Mouse (Mus musculus) limb, embryonic 15.5 days (tissue): Measurements from ENCODE around the gene Ccnd3. TPM values are rescaled to one million over a fixed set of nuclear protein-coding genes. Genes with fewer than 3 reads are reported as not detected.
"Not testable (repeated sequence)": the region's sequence is repeated elsewhere in the genome, so short reads cannot be mapped to it uniquely, and the experiment has no call there.

ENCODE experiments used
- ATAC-seq: fragments of 200-750 bp; cut with Nextera tagmentation; 2 replicates; pipeline ENCODE4 v1.8.0; 2017; ENCODE audit warnings: low read depth, moderate TSS enrichment; ENCODE audit not compliant: insufficient number of reproducible peaks, low FRiP score, low TSS enrichment
- H3K27ac ChIP-seq: fragments of 300-500 bp; sonication (generic); 2 replicates; pipeline ENCODE4 v1.5.1; 2015; ENCODE audit warnings: moderate library complexity, mild to moderate bottlenecking, inconsistent platforms
- H3K27me3 ChIP-seq: fragments of 300-500 bp; sonication (generic); 2 replicates; pipeline ENCODE4 v1.6.1; 2015; ENCODE audit warnings: inconsistent platforms
- H3K36me3 ChIP-seq: fragments of 300-500 bp; sonication (generic); 2 replicates; pipeline ENCODE4 v1.6.1; 2015; ENCODE audit warnings: inconsistent platforms
- H3K4me1 ChIP-seq: fragments of 300-500 bp; sonication (generic); 2 replicates; pipeline ENCODE4 v1.6.1; 2015; ENCODE audit warnings: inconsistent platforms
- H3K4me2 ChIP-seq: fragments of 300-500 bp; sonication (generic); 2 replicates; pipeline ENCODE4 v1.6.1; 2015; ENCODE audit warnings: mild to moderate bottlenecking, inconsistent platforms
- H3K4me3 ChIP-seq: fragments of 300-500 bp; sonication (generic); 2 replicates; pipeline ENCODE4 v1.5.1; 2015; ENCODE audit warnings: mild to moderate bottlenecking, inconsistent platforms
- H3K9ac ChIP-seq: fragments of 300-500 bp; sonication (generic); 2 replicates; pipeline ENCODE4 v1.6.1; 2015; ENCODE audit warnings: inconsistent platforms
- H3K9me3 ChIP-seq: fragments of 300-500 bp; sonication (generic); 2 replicates; pipeline ENCODE4 v1.6.1; 2016; ENCODE audit warnings: inconsistent platforms
- WGBS: fragments of 180-500 bp; shearing (Covaris S2); methylation state at CpG from one replicate; pipeline ENCODE4 v1.1.7; 2015; 5-methylcytosine and 5-hydroxymethylcytosine counted together
- polyA plus RNA-seq: library from polyadenylated mRNA; unstranded; fragments of >200 nt; fragmentation: Nextera tagmentation; extraction: Ambion mirVana; gene quantifications from 2 replicates; pipeline ENCODE4 v1.2.1, GENCODE M21; 2015

The Ccnd3 gene
- polyA plus RNA-seq, 1 experiment from 2014 or later, result 499 TPM

- H3K27me3 ChIP-seq, H3K4me2 ChIP-seq, ATAC-seq, H3K9me3 ChIP-seq, H3K4me3 ChIP-seq, H3K9ac ChIP-seq: not testable (repeated sequence)
- Histone ChIP-seq H3K27ac (peak overlapping the region; percentile 97; the same call in 1 of the 2 replicates), H3K4me1 (peaks cover 39% of the 10 kb centered on the region), H3K36me3 (peaks cover 66% of the 10 kb centered on the region)
- 83% methylated on average over 10 of the region's 10 CpGs for WGBS
Observed at GRCm38 (mm10) chr17:47598580-47599304, 93.9 kb downstream of the Ccnd3 start.

- WGBS, result 74% methylated on average over 11 of the region's 11 CpGs
- H3K27me3 ChIP-seq, result no peaks in the 10 kb centered on the region
- peaks cover 39% of the 10 kb centered on the region for H3K4me1 ChIP-seq
- H3K36me3 ChIP-seq, result peaks cover 75% of the 10 kb centered on the region
- peak overlapping the region; percentile 69 for H3K27ac ChIP-seq
- no peak overlapping the region for H3K9ac ChIP-seq
- no peak overlapping the region for H3K4me2 ChIP-seq
- H3K9me3 ChIP-seq, result no peaks in the 10 kb centered on the region
- no peak for ATAC-seq
- no peak overlapping the region for H3K4me3 ChIP-seq
Observed at GRCm38 (mm10) chr17:47599511-47600297, 94.9 kb downstream of the Ccnd3 start.

- peaks cover 30% of the 10 kb centered on the region for H3K4me1 ChIP-seq
- no peak overlapping the region for H3K4me3 ChIP-seq
- WGBS, result 87% methylated on average over 13 of the region's 13 CpGs
- no peak overlapping the region for H3K9ac ChIP-seq
- no peaks in the 10 kb centered on the region for H3K27me3 ChIP-seq
- H3K36me3 ChIP-seq, result peaks cover 86% of the 10 kb centered on the region
- peak overlapping the region; percentile 69 for H3K27ac ChIP-seq
- no peaks in the 10 kb centered on the region for H3K9me3 ChIP-seq
- no peak for ATAC-seq
- H3K4me2 ChIP-seq, result no peak overlapping the region
Observed at GRCm38 (mm10) chr17:47600601-47601388, 95.9 kb downstream of the Ccnd3 start.

- WGBS, result 89% methylated on average over 10 of the region's 10 CpGs
- H3K4me1 ChIP-seq, result peaks cover 24% of the 10 kb centered on the region
- H3K4me3 ChIP-seq, result no peak overlapping the region
- H3K27me3 ChIP-seq, result no peaks in the 10 kb centered on the region
- H3K36me3 ChIP-seq, result peaks cover 91% of the 10 kb centered on the region
- no peak overlapping the region for H3K4me2 ChIP-seq
- 0 out of 2 replicates have a peak overlapping the region, but pooled peaks have one; percentile 69 for H3K27ac ChIP-seq
- H3K9me3 ChIP-seq, result no peaks in the 10 kb centered on the region
- no peak overlapping the region for H3K9ac ChIP-seq
- no peak for ATAC-seq
Observed at GRCm38 (mm10) chr17:47601389-47601755, 96.5 kb downstream of the Ccnd3 start.

- peaks cover 15% of the 10 kb centered on the region for H3K4me1 ChIP-seq
- WGBS, result 85% methylated on average over 11 of the region's 11 CpGs
- ATAC-seq, result no peak
- H3K4me2 ChIP-seq, result no peak overlapping the region
- no peaks in the 10 kb centered on the region for H3K27me3 ChIP-seq
- peaks cover 93% of the 10 kb centered on the region for H3K36me3 ChIP-seq
- no peaks in the 10 kb centered on the region for H3K9me3 ChIP-seq
- no peak overlapping the region for H3K27ac ChIP-seq
- no peak overlapping the region for H3K4me3 ChIP-seq
- H3K9ac ChIP-seq, result no peak overlapping the region
Observed at GRCm38 (mm10) chr17:47602289-47602688, 97.4 kb downstream of the Ccnd3 start.

GRCm38 (mm10) chr17:47606220-47606619 lies 101.4 kb downstream of the Ccnd3 start:
- Histone ChIP-seq H3K36me3 (peaks cover 67% of the 10 kb centered on the region), H3K4me3 (no peak overlapping the region), H3K4me2 (no peak overlapping the region), H3K9ac (no peak overlapping the region), H3K27me3 (no peaks in the 10 kb centered on the region), H3K4me1 (peaks cover 12% of the 10 kb centered on the region), H3K27ac (no peak overlapping the region), H3K9me3 (no peaks in the 10 kb centered on the region)
- 75% methylated on average over 5 of the region's 5 CpGs for WGBS
- ATAC-seq, result no peak

GRCm38 (mm10) chr17:47609182-47609581 lies 104.3 kb downstream of the Ccnd3 start:
- Histone ChIP-seq H3K9ac (no peak overlapping the region), H3K36me3 (peaks cover 52% of the 10 kb centered on the region), H3K9me3 (no peaks in the 10 kb centered on the region), H3K27ac (no peak overlapping the region), H3K4me3 (no peak overlapping the region), H3K27me3 (no peaks in the 10 kb centered on the region), H3K4me2 (no peak overlapping the region), H3K4me1 (peaks cover 24% of the 10 kb centered on the region)
- no peak for ATAC-seq
- 88% methylated on average over 4 of the region's 4 CpGs for WGBS

GRCm38 (mm10) chr17:47610849-47611660 lies 106.2 kb downstream of the Ccnd3 start, which contains the start of the genes Bysl, Med20 and Gm20517:
Gene Bysl (minus strand): TSS chr17:47611492.
Gene Med20 (plus strand): TSS chr17:47611582.
Gene Gm20517 (plus strand): TSS chr17:47611589.
- peaks cover 24% of the 10 kb centered on the region for H3K4me1 ChIP-seq
- peak; percentile 91 for ATAC-seq
- H3K36me3 ChIP-seq, result peaks cover 50% of the 10 kb centered on the region
- H3K27me3 ChIP-seq, result no peaks in the 10 kb centered on the region
- WGBS, result under 1% methylated on average over 59 of the region's 59 CpGs
- H3K9me3 ChIP-seq, result no peaks in the 10 kb centered on the region
- peak within 1 kb of the TSS; percentile 77 for H3K4me2 ChIP-seq
- peak within 1 kb of the TSS; percentile 82 for H3K4me3 ChIP-seq
- H3K9ac ChIP-seq, result peak within 1 kb of the TSS; percentile 65
- H3K27ac ChIP-seq, result peak within 1 kb of the TSS; percentile 81

GRCm38 (mm10) chr17:47611661-47611982 lies 106.8 kb downstream of the Ccnd3 start:
- peaks cover 48% of the 10 kb centered on the region for H3K36me3 ChIP-seq
- ATAC-seq, result 0 out of 2 replicates have a peak, but pooled peaks have one; percentile 0
- under 1% methylated on average over 13 of the region's 13 CpGs for WGBS

GRCm38 (mm10) chr17:47614018-47614417 lies 109.2 kb downstream of the Ccnd3 start:
- ATAC-seq, result no peak
- no peak overlapping the region for H3K27ac ChIP-seq
- no peak overlapping the region for H3K9ac ChIP-seq
- WGBS, result 86% methylated on average over 1 of the region's 1 CpGs
- H3K4me1 ChIP-seq, result peaks cover 24% of the 10 kb centered on the region
- H3K36me3 ChIP-seq, result peaks cover 49% of the 10 kb centered on the region
- H3K27me3 ChIP-seq, result no peaks in the 10 kb centered on the region
- H3K4me2 ChIP-seq, result no peak overlapping the region
- no peaks in the 10 kb centered on the region for H3K9me3 ChIP-seq
- no peak overlapping the region for H3K4me3 ChIP-seq

More at GRCm38 (mm10) chr17:47611661-47611982, 106.8 kb downstream of the Ccnd3 start:
- H3K4me3 ChIP-seq, result peak overlapping the region; percentile 82
- peak overlapping the region; percentile 77 for H3K4me2 ChIP-seq
- H3K27me3 ChIP-seq, result no peaks in the 10 kb centered on the region
- H3K9ac ChIP-seq, result peak overlapping the region; percentile 65
- peaks cover 24% of the 10 kb centered on the region for H3K4me1 ChIP-seq
- H3K9me3 ChIP-seq, result no peaks in the 10 kb centered on the region
- peak overlapping the region; percentile 81 for H3K27ac ChIP-seq

- Histone ChIP-seq H3K36me3 (peaks cover 61% of the 10 kb centered on the region), H3K4me2 (no peak overlapping the region), H3K27ac (no peak overlapping the region), H3K4me3 (no peak overlapping the region), H3K9ac (no peak overlapping the region), H3K27me3 (no peaks in the 10 kb centered on the region), H3K9me3 (no peaks in the 10 kb centered on the region), H3K4me1 (peaks cover 12% of the 10 kb centered on the region)
- WGBS, result 92% methylated on average over 8 of the region's 8 CpGs
- no peak for ATAC-seq
Observed at GRCm38 (mm10) chr17:47616119-47616518, 111.3 kb downstream of the Ccnd3 start.
